Mouse (Mus musculus) limb, embryonic 14.5 days (tissue): ENCODE results near the gene Exd2. TPM values are rescaled to one million over a fixed set of nuclear protein-coding genes. Genes with fewer than 3 reads are reported as not detected.

Experiments used
- ATAC-seq: fragments of 200-750 bp; cut with Nextera tagmentation; 2 replicates; pipeline ENCODE4 v1.8.0; 2017; ENCODE audit warnings: low read depth, moderate number of reproducible peaks, moderate TSS enrichment; ENCODE audit not compliant: low FRiP score
- DNase-seq: peaks from one replicate; pipeline ENCODE4 v3.0.0-alpha.2; 2015; ENCODE audit warnings: low spot score
- H3K27ac ChIP-seq: fragments of 300-500 bp; sonication (generic); replicated peaks from 2 replicates; pipeline ENCODE4 v1.5.1; 2014; ENCODE audit warnings: low read depth, mild to moderate bottlenecking, low read length, moderate library complexity, mixed read lengths
- H3K27me3 ChIP-seq: fragments of 300-500 bp; sonication (generic); 2 replicates; pipeline ENCODE4 v1.6.1; 2014; ENCODE audit warnings: low read length, mixed read lengths; ENCODE audit not compliant: control insufficient read depth, insufficient read depth
- H3K36me3 ChIP-seq: fragments of 300-500 bp; sonication (generic); 2 replicates; pipeline ENCODE4 v1.6.1; 2014; ENCODE audit warnings: mild to moderate bottlenecking, low read length, moderate library complexity, mixed read lengths; ENCODE audit not compliant: control insufficient read depth, insufficient read depth
- H3K4me1 ChIP-seq: fragments of 300-500 bp; sonication (generic); 2 replicates; pipeline ENCODE4 v1.6.1; 2014; ENCODE audit warnings: antibody characterized with exemption, low read length, mixed read lengths; ENCODE audit not compliant: control insufficient read depth, insufficient read depth
- H3K4me2 ChIP-seq: fragments of 300-500 bp; sonication (generic); replicated peaks from 2 replicates; pipeline ENCODE4 v1.6.1; 2014; ENCODE audit warnings: low read depth, mild to moderate bottlenecking, low read length, moderate library complexity; ENCODE audit not compliant: severe bottlenecking
- H3K4me3 ChIP-seq: fragments of 300-500 bp; sonication (generic); replicated peaks from 2 replicates; pipeline ENCODE4 v1.5.1; 2014; ENCODE audit warnings: low read length
- H3K9ac ChIP-seq: fragments of 300-500 bp; sonication (generic); 2 replicates; pipeline ENCODE4 v1.6.1; 2014; ENCODE audit warnings: mild to moderate bottlenecking, low read depth, low read length, moderate library complexity; ENCODE audit not compliant: severe bottlenecking
- H3K9me3 ChIP-seq: fragments of 300-500 bp; sonication (generic); 2 replicates; pipeline ENCODE4 v1.6.1; 2016; ENCODE audit warnings: low read length; ENCODE audit not compliant: control insufficient read depth
- POLR2A ChIP-seq: fragments of 200-500 bp; IDR thresholded peaks from 2 replicates; pipeline ENCODE4 v1.8.0; 2012; ENCODE audit warnings: inconsistent platforms, mild to moderate bottlenecking, moderate library complexity, borderline replicate concordance; ENCODE audit not compliant: insufficient read depth, insufficient read length; ENCODE audit errors: extremely low read depth
- whole genome bisulfite sequencing: fragments of 180-500 bp; shearing (Covaris S2); extraction: QIAGEN DNeasy Blood & Tissue Kit; methylation state at CpG from one replicate; pipeline ENCODE4 v1.1.7; 2014; 5-methylcytosine and 5-hydroxymethylcytosine counted together
- polyA plus RNA-seq, 2 experiments: library from polyadenylated mRNA; depleted of rRNA in 1 of 2; stranded (reverse) in 1 of 2; unstranded in 1 of 2; fragments of >200 nt; fragmentation: Nextera tagmentation in 1 of 2; extraction: Ambion mirVana in 1 of 2; gene quantifications; 2 replicates each; pipeline versions ENCODE4 v1.2.1 to v1.2.3; 2012 to 2014

Exd2 gene
- polyA plus RNA-seq (2012; rRNA removed) (30.5 and 33.1 TPM in 2 replicates), polyA plus RNA-seq (2014; fragmentation: Nextera tagmentation; extraction: Ambion mirVana) (22.8 and 28.7 TPM in 2 replicates)

DNA sequence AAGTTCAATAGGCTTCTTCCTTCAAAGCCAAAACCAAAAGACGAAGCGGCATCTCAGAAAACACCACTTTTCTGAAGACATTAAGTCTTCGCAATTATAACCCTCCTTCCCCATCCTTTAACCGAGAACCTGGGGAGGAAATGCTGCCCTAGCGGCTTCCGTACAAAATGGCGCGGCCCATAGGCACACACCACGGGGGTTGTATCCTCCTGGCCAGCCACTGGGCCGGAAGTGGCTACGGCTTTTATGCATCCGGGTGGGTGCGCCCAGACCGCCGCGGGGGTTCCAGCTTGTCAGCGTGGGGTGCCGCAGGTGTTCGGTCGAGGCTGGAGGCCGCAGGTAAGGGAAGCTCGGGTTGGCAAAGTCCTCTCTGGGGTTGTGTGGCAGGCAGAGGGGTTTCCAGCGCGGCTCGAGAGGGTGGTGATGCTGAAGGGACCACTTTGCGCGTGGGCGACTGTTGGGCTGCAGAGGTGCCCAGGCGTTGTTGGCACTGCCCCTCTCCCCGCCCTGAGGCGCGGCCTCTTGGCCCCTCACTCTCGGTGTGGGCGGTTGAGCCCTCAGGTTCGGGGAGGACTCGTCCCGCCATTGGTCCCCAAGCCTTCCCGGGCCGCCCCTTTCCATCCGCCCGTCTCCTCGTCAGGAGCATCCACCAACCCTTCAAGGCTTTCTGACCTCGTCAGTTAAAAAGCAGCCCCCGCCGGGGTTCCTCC, at the start of gene Exd2:
Exd2 (plus strand) TSS at position 154 of the 710 bp plus-strand sequence.
- Histone ChIP-seq H3K4me3 (peak within 1 kb of the TSS; percentile 88), H3K9ac (peak within 1 kb of the TSS; percentile 72), H3K27ac (peak within 1 kb of the TSS; percentile 84), H3K4me1 (0 out of 2 replicates have a peak, but pooled peaks cover 3% of the 10 kb centered on the region), H3K36me3 (no peaks in the 10 kb centered on the region), H3K4me2 (peak within 1 kb of the TSS; percentile 66), H3K27me3 (no peaks in the 10 kb centered on the region), H3K9me3 (no peaks in the 10 kb centered on the region)
- WGBS, result 2% methylated on average over 37 of the region's 45 CpGs
- DNase-seq (peak; percentile 93), ATAC-seq (peak; percentile 96)
- TF ChIP-seq POLR2A, result no peak

DNA sequence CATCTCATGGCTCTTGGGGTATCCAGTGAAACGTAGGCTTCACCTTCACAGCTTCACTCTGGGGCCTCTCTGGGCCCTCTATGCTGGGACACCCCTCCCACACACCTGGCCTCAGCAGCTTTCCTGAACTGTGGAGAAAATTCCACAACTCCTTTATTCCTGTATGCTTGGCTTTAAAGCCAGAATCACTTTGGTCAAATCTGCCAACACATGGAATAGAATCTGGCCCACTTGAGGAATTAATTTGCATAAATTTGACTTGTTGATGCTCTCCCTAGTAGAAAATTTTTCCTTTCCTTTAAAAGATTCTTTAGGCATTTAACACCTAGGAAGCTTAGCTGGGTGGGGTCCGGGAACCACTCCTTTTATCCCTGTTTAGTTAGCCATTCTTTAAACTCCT, 47.8 kb upstream of the Exd2 start:
- H3K9ac ChIP-seq, result no peak overlapping the region
- H3K27me3 ChIP-seq, result no peaks in the 10 kb centered on the region
- H3K27ac ChIP-seq, result no peak overlapping the region
- H3K4me2 ChIP-seq, result no peak overlapping the region
- WGBS, result 97% methylated on average over 2 of the region's 2 CpGs
- H3K9me3 ChIP-seq, result peaks cover 5% of the 10 kb centered on the region; the same call in 1 of the 2 replicates
- ATAC-seq, result no peak
- no peaks in the 10 kb centered on the region for H3K4me1 ChIP-seq
- peaks cover 43% of the 10 kb centered on the region for H3K36me3 ChIP-seq
- no peak for TF ChIP-seq POLR2A
- no peak overlapping the region for H3K4me3 ChIP-seq
- DNase-seq, result no peak

GRCm38 (mm10) chr12:80427683-80428082, 35.2 kb upstream of the Exd2 start:
- Histone ChIP-seq H3K27ac (no peak overlapping the region), H3K4me2 (no peak overlapping the region), H3K36me3 (peaks cover 26% of the 10 kb centered on the region), H3K9ac (no peak overlapping the region), H3K9me3 (no peaks in the 10 kb centered on the region), H3K4me3 (no peak overlapping the region), H3K27me3 (no peaks in the 10 kb centered on the region), H3K4me1 (no peaks in the 10 kb centered on the region)
- 91% methylated on average over 3 of the region's 3 CpGs for WGBS
- DNase-seq (no peak), ATAC-seq (no peak)
- no peak for TF ChIP-seq POLR2A

GRCm38 (mm10) chr12:80433266-80433665, 29.6 kb upstream of the Exd2 start:
- no peaks in the 10 kb centered on the region for H3K27me3 ChIP-seq
- WGBS, result 69% methylated on average over 4 of the region's 4 CpGs
- ATAC-seq, result no peak
- no peak overlapping the region for H3K4me2 ChIP-seq
- DNase-seq, result no peak
- no peak for TF ChIP-seq POLR2A
- H3K4me1 ChIP-seq, result no peaks in the 10 kb centered on the region
- H3K9ac ChIP-seq, result no peak overlapping the region
- peaks cover 7% of the 10 kb centered on the region for H3K36me3 ChIP-seq
- H3K4me3 ChIP-seq, result no peak overlapping the region
- no peak overlapping the region for H3K27ac ChIP-seq
- H3K9me3 ChIP-seq, result no peaks in the 10 kb centered on the region

DNA sequence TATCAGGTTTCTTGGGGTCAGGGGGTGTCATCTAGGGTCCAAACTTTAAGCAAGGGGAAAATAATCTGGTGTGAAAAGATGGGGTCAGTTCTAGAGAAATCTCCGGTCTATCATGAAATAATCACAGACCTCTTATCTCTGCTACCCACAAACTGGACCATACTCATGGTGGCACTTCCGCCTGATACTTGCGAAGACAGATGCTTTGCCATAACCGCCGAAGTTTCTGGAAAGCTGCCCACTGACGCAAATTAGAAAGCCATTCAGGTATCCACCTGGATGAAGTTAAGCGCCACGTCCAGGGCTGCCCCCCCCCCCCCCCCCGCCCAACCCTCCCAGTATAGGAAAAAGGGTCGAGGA, 28.3 kb upstream of the Exd2 start:
- H3K36me3 ChIP-seq, result peaks cover 7% of the 10 kb centered on the region
- H3K4me1 ChIP-seq, result no peaks in the 10 kb centered on the region
- H3K4me2 ChIP-seq, result peak overlapping the region; percentile 77
- peak overlapping the region; percentile 91 for H3K27ac ChIP-seq
- H3K27me3 ChIP-seq, result no peaks in the 10 kb centered on the region
- no peaks in the 10 kb centered on the region for H3K9me3 ChIP-seq
- TF ChIP-seq POLR2A, result no peak
- DNase-seq (no peak), ATAC-seq (no peak)
- H3K9ac ChIP-seq, result peak overlapping the region; percentile 84
- WGBS, result 5% methylated on average over 6 of the region's 10 CpGs
- H3K4me3 ChIP-seq, result peak overlapping the region; percentile 91
